Mouse (Mus musculus) cerebellum, postnatal 25 days (tissue): ENCODE results near the gene Zfp281.

ENCODE experiments used
- DNase-seq, 2 experiments: peaks; one replicate each; pipeline ENCODE4 v3.0.0; 2021; ENCODE audit warnings: mixed read lengths in 2 of 2

The Zfp281 gene

GRCm38 (mm10) chr1:136659917-136660316, 35.2 kb downstream of the Zfp281 start:
- DNase-seq, result no peak

- no peak for DNase-seq
Measured at GRCm38 (mm10) chr1:136661511-136661910, 36.8 kb downstream of the Zfp281 start.

- no peak for DNase-seq
Measured at GRCm38 (mm10) chr1:136661939-136662563, 37.4 kb downstream of the Zfp281 start.

GRCm38 (mm10) chr1:136664921-136665582, 40.4 kb downstream of the Zfp281 start:
- no peak for DNase-seq

- no peak for DNase-seq
Measured at GRCm38 (mm10) chr1:136666513-136666912, 41.8 kb downstream of the Zfp281 start.

- no peak for DNase-seq
Measured at GRCm38 (mm10) chr1:136669926-136670325, 45.2 kb downstream of the Zfp281 start.

- DNase-seq, result no peak
Measured at GRCm38 (mm10) chr1:136670421-136670820, 45.7 kb downstream of the Zfp281 start.

GRCm38 (mm10) chr1:136671767-136672434, 47.2 kb downstream of the Zfp281 start:
- DNase-seq, result no peak

GRCm38 (mm10) chr1:136672564-136672963, 47.9 kb downstream of the Zfp281 start:
- no peak for DNase-seq

GRCm38 (mm10) chr1:136673293-136673692, 48.6 kb downstream of the Zfp281 start:
- DNase-seq, result no peak

- DNase-seq, result no peak
Measured at GRCm38 (mm10) chr1:136674548-136675455, 50.1 kb downstream of the Zfp281 start.

GRCm38 (mm10) chr1:136675736-136676444, 51.2 kb downstream of the Zfp281 start:
- no peak for DNase-seq

GRCm38 (mm10) chr1:136676445-136676755, 51.7 kb downstream of the Zfp281 start:
- DNase-seq, result no peak

- no peak for DNase-seq
Measured at GRCm38 (mm10) chr1:136677847-136678325, 53.2 kb downstream of the Zfp281 start.

- DNase-seq, result no peak
Measured at GRCm38 (mm10) chr1:136678836-136679235, 54.1 kb downstream of the Zfp281 start.
